In genomic region chr13:117311446-117312225, GRCm38 (mm10) we compare ENCODE assay signal across 8 mouse cellular contexts.
DNase-seq lines count a peak whose midpoint lies in the region; ATAC-seq and TF ChIP-seq lines count a peak whose summit lies in the region.

No protein-coding gene starts in this region.

- TF ChIP-seq POLR2A in limb, embryonic 14.5 days (IDR thresholded peaks at IDR 0.05; ENCODE audit: borderline replicate concordance, extremely low read depth, insufficient read depth, insufficient read length): no peak
- TF ChIP-seq POLR2A in myocyte (IDR thresholded peaks at IDR 0.05; ENCODE audit: insufficient read length, low read depth): no peak

- ATAC-seq in embryonic facial prominence, embryonic 11.5 days (replicated peaks; ENCODE audit: insufficient number of reproducible peaks, low FRiP score, low TSS enrichment, low read depth): peak; percentile 64; the same call in 1 of the 2 replicates
- ATAC-seq in limb, embryonic 14.5 days (ENCODE audit: low FRiP score, low read depth): peak; percentile 76

- no peak overlapping the region for H3K4me3 ChIP-seq in embryonic facial prominence, embryonic 11.5 days (ENCODE audit: low read depth, low read length)
- H3K4me3 ChIP-seq in limb, embryonic 14.5 days (replicated peaks; ENCODE audit: low read length): no peak overlapping the region
- H3K4me3 ChIP-seq in myocyte: no peak overlapping the region

- no peaks in the 10 kb centered on the region for H3K4me1 ChIP-seq in embryonic facial prominence, embryonic 11.5 days (ENCODE audit: control insufficient read depth, insufficient read depth, low read length)
- H3K4me1 ChIP-seq in limb, embryonic 14.5 days (ENCODE audit: control insufficient read depth, insufficient read depth, low read length): no peaks in the 10 kb centered on the region

- H3K27ac ChIP-seq in embryonic facial prominence, embryonic 11.5 days (replicated peaks; ENCODE audit: low read depth, low read length): no peak overlapping the region
- H3K27ac ChIP-seq in limb, embryonic 14.5 days (replicated peaks; ENCODE audit: low read depth, low read length): no peak overlapping the region

- no peaks in the 10 kb centered on the region for H3K79me2 ChIP-seq in myocyte (ENCODE audit: control insufficient read depth, insufficient read depth)

- 28% methylated on average over 24 of the region's 24 CpGs for WGBS in embryonic facial prominence, embryonic 11.5 days
- WGBS in limb, embryonic 14.5 days: 33% methylated on average over 24 of the region's 24 CpGs

- no peak overlapping the region for H3K4me2 ChIP-seq in embryonic facial prominence, embryonic 11.5 days (ENCODE audit: low read depth, low read length)
- no peak overlapping the region; the same call in 1 of the 2 replicates for H3K4me2 ChIP-seq in limb, embryonic 14.5 days (replicated peaks; ENCODE audit: low read depth, low read length, severe bottlenecking)
- H3K4me2 ChIP-seq in myocyte (ENCODE audit: low read depth): peak overlapping the region; percentile 61

- H3K9ac ChIP-seq in embryonic facial prominence, embryonic 11.5 days (replicated peaks; ENCODE audit: low read length): no peak overlapping the region
- H3K9ac ChIP-seq in limb, embryonic 14.5 days (ENCODE audit: low read depth, low read length, severe bottlenecking): no peak overlapping the region

- no peaks in the 10 kb centered on the region for H3K27me3 ChIP-seq in embryonic facial prominence, embryonic 11.5 days (ENCODE audit: control insufficient read depth, insufficient read depth, low read length)
- H3K27me3 ChIP-seq in limb, embryonic 14.5 days (ENCODE audit: control insufficient read depth, insufficient read depth, low read length): no peaks in the 10 kb centered on the region
- no peaks in the 10 kb centered on the region for H3K27me3 ChIP-seq in myocyte (ENCODE audit: control insufficient read depth, insufficient read depth, insufficient read length)

- no peak overlapping the region for H3ac ChIP-seq in myocyte (ENCODE audit: control insufficient read depth, insufficient read length)

- H3K36me3 ChIP-seq in embryonic facial prominence, embryonic 11.5 days (replicated peaks; ENCODE audit: control insufficient read depth, insufficient read depth, low read depth, low read length): no peaks in the 10 kb centered on the region
- H3K36me3 ChIP-seq in limb, embryonic 14.5 days (ENCODE audit: control insufficient read depth, insufficient read depth, low read length): no peaks in the 10 kb centered on the region
- no peaks in the 10 kb centered on the region for H3K36me3 ChIP-seq in myocyte (ENCODE audit: control insufficient read depth, insufficient read depth)

- peak; percentile 84 for DNase-seq in 3T3-L1 (ENCODE audit: low read depth, low spot score)
- DNase-seq in adrenal gland, postnatal 25 days: peak; percentile 74
- peak; percentile 81 for DNase-seq in embryonic facial prominence, embryonic 11.5 days (ENCODE audit: low spot score)
- peak; percentile 18 for DNase-seq in heart, adult 8-10 months (ENCODE audit: low spot score)
- DNase-seq in kidney, adult 9 months: peak; percentile 65
- peak; percentile 61 for DNase-seq in limb, embryonic 14.5 days (ENCODE audit: low spot score)
- peak; percentile 42 to 48 for DNase-seq in spleen, postnatal 36 days (ENCODE audit: low spot score in 2 of 2)

- no peaks in the 10 kb centered on the region for H3K9me3 ChIP-seq in embryonic facial prominence, embryonic 11.5 days (replicated peaks; ENCODE audit: control insufficient read depth, low read length)
- H3K9me3 ChIP-seq in limb, embryonic 14.5 days (ENCODE audit: control insufficient read depth, low read length): no peaks in the 10 kb centered on the region

TF ChIP-seq in myocyte, 11 proteins besides CTCF, POLR2A, EP300 and RAD21:
- TF ChIP-seq MYOG (IDR thresholded peaks at IDR 0.05; ENCODE audit: control insufficient read depth in 1 of 3, insufficient read depth in 1 of 3, insufficient read length in 2 of 3, low read depth in 2 of 3) (no peak), MYOD1 (IDR thresholded peaks at IDR 0.05; ENCODE audit: control insufficient read depth in 1 of 3, insufficient read length in 2 of 3, low read depth in 2 of 3) (no peak), POLR2AphosphoS2 (IDR thresholded peaks at IDR 0.05; ENCODE audit: insufficient read length, low read depth) (no peak), MAX (IDR thresholded peaks at IDR 0.05; ENCODE audit: low read depth) (no peak), CEBPB (IDR thresholded peaks at IDR 0.05; ENCODE audit: insufficient read depth, poor library complexity, severe bottlenecking) (no peak), REST (IDR thresholded peaks at IDR 0.05; ENCODE audit: insufficient read depth, insufficient read length) (no peak), TCF3 (IDR thresholded peaks at IDR 0.05; ENCODE audit: insufficient read length, low read depth) (no peak), TCF12 (IDR thresholded peaks at IDR 0.05; ENCODE audit: insufficient read depth, poor library complexity, severe bottlenecking) (no peak), USF1 (IDR thresholded peaks at IDR 0.05; ENCODE audit: low read depth) (no peak), SRF (IDR thresholded peaks at IDR 0.05; ENCODE audit: control insufficient read depth, insufficient read length, low read depth) (no peak), E2F4 (IDR thresholded peaks at IDR 0.05; ENCODE audit: insufficient read depth) (no peak)
TF ChIP-seq in myocyte: peak in this region for 0.

Comparison
In these comparisons a context has a peak if more than half of its experiments do, and no peak if none do; other contexts are left out.
1. DNase-seq: peak in every context shown above with its lines; median percentile 84 in 3T3-L1; 81 in embryonic facial prominence, embryonic 11.5 days; 74 in adrenal gland, postnatal 25 days; 65 in kidney, adult 9 months; 61 in limb, embryonic 14.5 days; 45 in spleen, postnatal 36 days; 18 in heart, adult 8-10 months.